Mouse (Mus musculus) neural tube, embryonic 11.5 days (tissue): Measurements from ENCODE around the gene AI413582. TPM values are rescaled to one million over a fixed set of nuclear protein-coding genes. Genes with fewer than 3 reads are reported as not detected.

Experiments
- ATAC-seq: fragments of 200-750 bp; cut with Nextera tagmentation; 2 replicates; pipeline ENCODE4 v1.8.0; 2017; ENCODE audit warnings: moderate number of reproducible peaks, mild to moderate bottlenecking, moderate TSS enrichment, moderate library complexity; ENCODE audit not compliant: insufficient read depth, low FRiP score, low TSS enrichment
- DNase-seq: peaks from one replicate; pipeline ENCODE4 v3.0.0-alpha.2; 2015; ENCODE audit warnings: low spot score
- H3K27ac ChIP-seq: fragments of 300-500 bp; sonication (generic); 2 replicates; pipeline ENCODE4 v1.5.1; 2014; ENCODE audit warnings: low read depth, mild to moderate bottlenecking, low read length
- H3K27me3 ChIP-seq: fragments of 300-500 bp; sonication (generic); 2 replicates; pipeline ENCODE4 v1.6.1; 2014; ENCODE audit warnings: mild to moderate bottlenecking, low read length, mixed read lengths; ENCODE audit not compliant: control insufficient read depth, insufficient read depth
- H3K36me3 ChIP-seq: fragments of 300-500 bp; sonication (generic); 2 replicates; pipeline ENCODE4 v1.6.1; 2014; ENCODE audit warnings: mild to moderate bottlenecking, low read length, moderate library complexity, mixed read lengths; ENCODE audit not compliant: control insufficient read depth, insufficient read depth
- H3K4me1 ChIP-seq: fragments of 300-500 bp; sonication (generic); 2 replicates; pipeline ENCODE4 v1.6.1; 2014; ENCODE audit warnings: low read length, mixed read lengths; ENCODE audit not compliant: control insufficient read depth, insufficient read depth
- H3K4me2 ChIP-seq: fragments of 300-500 bp; sonication (generic); 2 replicates; pipeline ENCODE4 v1.6.1; 2014; ENCODE audit warnings: low read depth, mild to moderate bottlenecking, moderate library complexity
- H3K4me3 ChIP-seq: fragments of 300-500 bp; sonication (generic); 2 replicates; pipeline ENCODE4 v1.5.1; 2014; ENCODE audit warnings: low read depth, low read length
- H3K9ac ChIP-seq: fragments of 300-500 bp; sonication (generic); 2 replicates; pipeline ENCODE4 v1.6.1; 2014; ENCODE audit warnings: mild to moderate bottlenecking, low read length
- H3K9me3 ChIP-seq: fragments of 300-500 bp; sonication (generic); 2 replicates; pipeline ENCODE4 v1.6.1; 2016; ENCODE audit warnings: low read length; ENCODE audit not compliant: control insufficient read depth
- WGBS: fragments of 180-500 bp; shearing (Covaris S2); extraction: QIAGEN DNeasy Blood & Tissue Kit; methylation state at CpG from one replicate; pipeline ENCODE4 v1.1.7; 2014; 5-methylcytosine and 5-hydroxymethylcytosine counted together
- polyA plus RNA-seq: library from polyadenylated mRNA; unstranded; fragments of >200 nt; fragmentation: Nextera tagmentation; extraction: Ambion mirVana; gene quantifications from 2 replicates; pipeline ENCODE4 v1.2.1, GENCODE M21; 2014

The AI413582 gene
- polyA plus RNA-seq, 1 experiment from 2014 or later, result 24.4 TPM

DNA sequence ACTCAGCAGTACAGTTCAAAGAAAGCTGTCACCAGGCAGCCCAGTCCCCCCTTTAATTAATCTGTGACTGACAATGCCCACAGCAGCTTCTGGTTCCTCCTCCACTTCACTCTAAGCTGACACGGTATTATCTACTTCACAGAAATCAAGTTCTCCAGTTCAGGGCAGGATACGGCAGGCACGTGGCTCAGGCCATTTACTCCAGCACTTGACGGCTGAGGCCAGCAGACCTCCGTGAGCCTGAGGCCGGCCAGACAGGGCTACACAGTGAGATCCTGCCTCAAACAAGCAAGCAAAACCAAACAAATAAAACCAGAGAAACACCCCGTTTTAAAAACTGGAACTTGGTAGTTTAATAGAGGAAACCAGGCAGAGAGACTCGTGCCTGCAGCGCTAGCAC lies 21.1 kb upstream of the AI413582 start:
- 81% methylated on average over 9 of the region's 9 CpGs for WGBS
- Histone ChIP-seq H3K36me3 (peaks cover 8% of the 10 kb centered on the region), H3K9ac (no peak overlapping the region), H3K9me3 (no peaks in the 10 kb centered on the region), H3K4me1 (no peaks in the 10 kb centered on the region), H3K4me3 (no peak overlapping the region), H3K27ac (no peak overlapping the region), H3K4me2 (no peak overlapping the region), H3K27me3 (no peaks in the 10 kb centered on the region)
- no peak for DNase-seq
- ATAC-seq, result no peak

DNA sequence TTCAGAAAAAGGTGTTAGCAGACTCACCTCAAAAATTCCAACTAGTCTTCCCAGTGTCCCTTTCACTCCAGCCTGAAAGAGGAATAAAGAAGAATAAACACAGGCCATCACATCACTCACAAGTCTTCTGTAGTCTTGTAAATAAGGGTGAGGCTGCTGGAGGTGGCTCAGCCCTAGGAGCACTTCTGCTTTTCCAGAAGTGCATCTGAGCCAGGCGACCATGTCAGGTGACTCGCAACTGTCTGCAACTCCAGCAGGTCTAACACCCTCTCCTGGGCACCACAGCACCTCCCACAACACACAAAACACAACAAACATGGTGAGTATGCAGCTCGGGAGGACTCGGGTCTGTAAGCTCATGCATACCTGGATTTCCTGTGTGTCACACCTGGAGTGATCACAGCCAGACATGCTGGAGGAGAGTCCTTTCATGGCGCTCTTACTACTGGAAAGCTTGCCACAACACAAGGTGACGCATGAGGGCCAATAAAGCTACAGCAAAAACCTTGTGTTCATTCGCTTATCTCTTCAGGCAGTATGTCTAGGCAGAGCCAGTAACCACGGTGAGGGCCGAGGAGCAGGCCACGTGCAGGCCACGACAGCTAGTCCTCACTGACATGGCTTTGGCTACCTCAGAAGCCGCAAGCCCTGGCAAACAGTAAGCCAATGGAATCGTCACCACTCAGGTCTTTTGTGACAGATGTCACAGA lies 17.8 kb upstream of the AI413582 start:
- Histone ChIP-seq H3K27me3 (no peaks in the 10 kb centered on the region), H3K9me3 (no peaks in the 10 kb centered on the region), H3K36me3 (peaks cover 17% of the 10 kb centered on the region), H3K9ac (no peak overlapping the region), H3K27ac (no peak overlapping the region), H3K4me2 (no peak overlapping the region), H3K4me3 (no peak overlapping the region), H3K4me1 (no peaks in the 10 kb centered on the region)
- DNase-seq (no peak), ATAC-seq (no peak)
- WGBS, result 91% methylated on average over 13 of the region's 13 CpGs

DNA sequence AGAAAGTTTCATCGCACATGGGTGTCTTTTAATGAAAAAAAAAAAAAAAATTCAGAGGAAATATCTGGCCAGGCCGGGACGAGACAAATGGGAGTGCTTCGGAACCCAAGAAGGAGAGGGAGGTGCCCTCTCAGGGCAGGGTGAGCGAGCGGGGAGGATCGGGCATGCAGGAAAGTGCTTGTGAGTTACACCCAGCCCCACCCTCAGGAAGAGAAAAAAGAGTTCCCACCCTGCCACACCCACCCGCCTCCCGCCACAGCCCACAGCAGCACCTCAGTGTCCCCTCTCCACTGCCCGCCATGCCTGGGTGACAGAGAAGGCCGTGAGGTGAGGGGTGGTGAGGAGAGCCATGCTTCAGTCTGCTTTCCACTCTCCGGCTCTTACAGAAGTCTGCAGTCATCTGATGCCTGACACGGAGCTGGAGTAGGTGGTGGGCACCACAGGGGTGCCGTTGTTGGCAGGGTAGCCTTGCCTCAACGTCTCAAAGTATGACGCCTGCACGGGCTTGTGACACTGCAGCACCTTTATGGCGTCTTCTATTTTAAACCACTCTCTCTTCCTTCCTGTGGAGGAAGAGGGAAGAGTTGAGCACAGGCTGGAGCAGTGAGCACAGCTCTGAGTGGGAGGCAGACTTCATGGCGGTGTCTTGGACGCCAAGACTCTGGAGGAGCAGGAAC lies 15.0 kb upstream of the AI413582 start:
- Histone ChIP-seq H3K4me2 (no peak overlapping the region), H3K9me3 (no peaks in the 10 kb centered on the region), H3K36me3 (peaks cover 15% of the 10 kb centered on the region), H3K9ac (no peak overlapping the region), H3K4me3 (no peak overlapping the region), H3K27ac (no peak overlapping the region), H3K27me3 (no peaks in the 10 kb centered on the region), H3K4me1 (no peaks in the 10 kb centered on the region)
- DNase-seq, result no peak
- 93% methylated on average over 19 of the region's 20 CpGs for WGBS
- no peak for ATAC-seq

DNA sequence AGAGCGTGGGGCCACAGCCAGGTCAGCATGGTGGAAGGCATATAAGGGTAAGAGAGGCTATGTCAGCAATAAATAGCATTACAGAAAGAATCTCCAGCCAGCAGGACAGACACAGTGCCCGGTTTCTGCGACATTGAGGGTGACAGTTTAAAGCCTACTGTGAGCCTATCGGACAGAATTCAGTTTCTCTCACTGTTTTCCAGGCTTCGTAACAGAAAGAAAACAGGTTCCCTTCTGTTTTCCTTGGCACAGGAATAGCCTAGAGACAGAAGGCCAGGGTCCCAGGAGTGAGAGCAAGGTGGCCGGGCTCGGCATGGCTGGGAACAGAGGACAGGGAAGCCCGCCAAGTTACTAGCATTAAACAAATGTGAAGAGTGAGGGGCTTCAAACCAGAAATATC lies 14.3 kb upstream of the AI413582 start:
- no peaks in the 10 kb centered on the region for H3K9me3 ChIP-seq
- no peak overlapping the region for H3K4me2 ChIP-seq
- H3K4me3 ChIP-seq, result no peak overlapping the region
- no peak overlapping the region for H3K9ac ChIP-seq
- peaks cover 13% of the 10 kb centered on the region for H3K36me3 ChIP-seq
- ATAC-seq (no peak), DNase-seq (no peak)
- H3K27me3 ChIP-seq, result no peaks in the 10 kb centered on the region
- no peak overlapping the region for H3K27ac ChIP-seq
- WGBS, result 96% methylated on average over 8 of the region's 8 CpGs
- no peaks in the 10 kb centered on the region for H3K4me1 ChIP-seq

DNA sequence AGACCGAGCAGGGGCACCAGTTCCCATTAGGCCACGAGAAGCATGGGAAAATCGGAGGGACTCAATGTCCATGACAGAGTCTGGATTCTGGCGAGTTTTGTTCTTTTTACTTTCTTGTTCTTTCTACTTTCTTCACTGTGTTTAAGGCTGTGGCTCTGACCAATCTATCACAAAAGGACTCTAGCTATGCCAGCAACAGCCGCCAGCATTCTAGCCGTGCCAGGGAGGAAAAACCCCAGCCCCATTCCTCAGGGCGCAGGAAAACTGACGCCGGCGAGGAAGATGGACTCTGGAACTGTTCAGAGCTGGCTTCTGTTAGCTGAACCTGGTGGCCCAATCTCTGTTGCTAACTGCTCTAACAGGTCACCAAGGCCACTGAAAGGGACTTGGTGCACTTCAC lies 12.9 kb upstream of the AI413582 start:
- 96% methylated on average over 10 of the region's 10 CpGs for WGBS
- DNase-seq (no peak), ATAC-seq (no peak)
- H3K27me3 ChIP-seq, result no peaks in the 10 kb centered on the region
- no peak overlapping the region for H3K4me3 ChIP-seq
- H3K36me3 ChIP-seq, result peaks cover 13% of the 10 kb centered on the region
- H3K9ac ChIP-seq, result no peak overlapping the region
- no peak overlapping the region for H3K27ac ChIP-seq
- no peaks in the 10 kb centered on the region for H3K4me1 ChIP-seq
- H3K9me3 ChIP-seq, result no peaks in the 10 kb centered on the region
- no peak overlapping the region for H3K4me2 ChIP-seq

DNA sequence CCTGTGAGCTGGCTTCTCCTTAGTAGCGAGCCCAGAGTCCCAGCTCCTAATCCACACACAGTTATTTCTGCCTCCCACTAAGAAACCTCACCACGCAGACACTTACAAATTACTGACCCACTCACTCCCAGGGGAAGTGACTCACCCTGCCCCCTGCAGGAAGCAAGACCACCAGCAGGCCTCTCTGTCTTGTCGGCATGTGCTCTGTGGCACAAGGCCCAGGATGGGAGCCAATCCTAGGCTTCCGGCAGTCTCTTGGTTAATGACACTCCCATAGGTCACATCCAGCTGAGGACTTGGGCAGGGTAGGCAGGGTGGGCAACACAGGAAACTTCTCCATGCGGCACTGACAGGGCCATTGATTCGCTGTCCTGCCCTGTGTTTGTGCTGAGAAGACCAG lies 11.9 kb upstream of the AI413582 start:
- DNase-seq (no peak), ATAC-seq (no peak)
- no peak overlapping the region for H3K27ac ChIP-seq
- H3K27me3 ChIP-seq, result no peaks in the 10 kb centered on the region
- WGBS, result 79% methylated on average over 6 of the region's 6 CpGs
- no peak overlapping the region for H3K4me2 ChIP-seq
- peaks cover 13% of the 10 kb centered on the region for H3K36me3 ChIP-seq
- H3K4me3 ChIP-seq, result no peak overlapping the region
- H3K9me3 ChIP-seq, result no peaks in the 10 kb centered on the region
- H3K4me1 ChIP-seq, result no peaks in the 10 kb centered on the region
- H3K9ac ChIP-seq, result no peak overlapping the region

DNA sequence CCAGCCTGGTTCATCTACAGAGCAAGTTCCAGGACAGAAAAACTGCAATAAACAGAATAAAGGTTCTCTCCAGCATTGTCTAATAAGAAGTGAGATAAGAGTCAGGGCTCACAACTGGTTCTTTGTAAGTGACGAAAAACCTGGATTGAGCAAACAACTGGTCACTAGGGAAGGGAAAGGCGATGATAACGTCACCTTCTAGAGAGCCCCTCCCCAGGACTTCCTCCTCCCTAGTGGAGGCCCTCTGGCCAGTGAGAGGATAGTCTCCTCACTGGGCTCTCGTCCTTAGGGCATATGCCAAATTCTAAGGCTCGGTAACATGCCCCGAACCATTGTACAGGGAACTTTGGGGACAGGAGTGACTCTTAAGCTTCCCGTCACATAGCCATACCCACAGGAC lies 10.5 kb upstream of the AI413582 start:
- peaks cover 10% of the 10 kb centered on the region for H3K36me3 ChIP-seq
- H3K4me3 ChIP-seq, result no peak overlapping the region
- no peak for ATAC-seq
- H3K4me1 ChIP-seq, result no peaks in the 10 kb centered on the region
- H3K27ac ChIP-seq, result no peak overlapping the region
- no peak overlapping the region for H3K4me2 ChIP-seq
- WGBS, result 82% methylated on average over 7 of the region's 7 CpGs
- no peak for DNase-seq
- no peak overlapping the region for H3K9ac ChIP-seq
- H3K27me3 ChIP-seq, result no peaks in the 10 kb centered on the region
- no peaks in the 10 kb centered on the region for H3K9me3 ChIP-seq

DNA sequence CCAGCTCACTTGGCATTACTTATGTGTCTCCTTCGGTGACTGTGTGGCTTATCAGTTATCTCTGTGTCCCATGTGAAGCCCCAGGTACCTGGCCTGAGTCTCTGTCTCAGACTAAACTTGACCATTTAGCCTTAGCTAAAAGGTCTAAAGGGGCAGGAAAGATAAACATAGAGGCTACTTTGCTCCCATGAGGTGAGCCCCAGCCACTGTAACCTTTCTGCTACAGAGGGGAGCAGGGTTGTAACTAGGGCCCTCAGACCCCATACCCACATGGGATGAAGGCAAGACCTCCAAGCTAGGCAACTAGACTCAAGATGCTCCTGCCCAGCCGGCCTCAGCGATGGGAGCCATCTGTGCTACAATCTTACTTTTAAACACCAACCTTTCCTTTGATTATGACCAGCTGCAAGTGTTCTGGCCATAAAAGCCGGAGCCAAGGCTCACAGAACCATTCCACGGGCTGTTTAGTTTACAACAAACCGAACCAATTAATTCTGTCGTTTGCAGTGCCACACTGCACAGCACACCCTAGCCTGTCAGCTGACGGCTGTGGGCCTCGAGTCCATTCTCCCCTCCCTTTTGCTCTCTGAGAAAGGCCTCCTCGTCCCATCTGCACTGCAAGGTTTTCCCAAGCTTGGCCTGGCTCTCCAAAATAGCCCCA lies 9.7 kb upstream of the AI413582 start:
- no peak for ATAC-seq

More for the DNA sequence above, 9.7 kb upstream of the AI413582 start:
- Histone ChIP-seq H3K9me3 (no peaks in the 10 kb centered on the region), H3K4me3 (no peak overlapping the region), H3K9ac (no peak overlapping the region), H3K36me3 (peaks cover 7% of the 10 kb centered on the region), H3K27me3 (no peaks in the 10 kb centered on the region), H3K4me2 (no peak overlapping the region), H3K4me1 (no peaks in the 10 kb centered on the region), H3K27ac (no peak overlapping the region)
- no peak for DNase-seq
- WGBS, result 58% methylated on average over 10 of the region's 10 CpGs
